Mouse (Mus musculus) lung, postnatal 25 days (tissue): ENCODE results near the gene Aif1l.
"Not testable (repeated sequence)": the region's sequence is repeated elsewhere in the genome, so short reads cannot be mapped to it uniquely, and the experiment has no call there.

ENCODE experiments used
- DNase-seq: peaks from one replicate; pipeline ENCODE4 v3.0.0; 2022; ENCODE audit warnings: low spot score

Gene Aif1l

DNA sequence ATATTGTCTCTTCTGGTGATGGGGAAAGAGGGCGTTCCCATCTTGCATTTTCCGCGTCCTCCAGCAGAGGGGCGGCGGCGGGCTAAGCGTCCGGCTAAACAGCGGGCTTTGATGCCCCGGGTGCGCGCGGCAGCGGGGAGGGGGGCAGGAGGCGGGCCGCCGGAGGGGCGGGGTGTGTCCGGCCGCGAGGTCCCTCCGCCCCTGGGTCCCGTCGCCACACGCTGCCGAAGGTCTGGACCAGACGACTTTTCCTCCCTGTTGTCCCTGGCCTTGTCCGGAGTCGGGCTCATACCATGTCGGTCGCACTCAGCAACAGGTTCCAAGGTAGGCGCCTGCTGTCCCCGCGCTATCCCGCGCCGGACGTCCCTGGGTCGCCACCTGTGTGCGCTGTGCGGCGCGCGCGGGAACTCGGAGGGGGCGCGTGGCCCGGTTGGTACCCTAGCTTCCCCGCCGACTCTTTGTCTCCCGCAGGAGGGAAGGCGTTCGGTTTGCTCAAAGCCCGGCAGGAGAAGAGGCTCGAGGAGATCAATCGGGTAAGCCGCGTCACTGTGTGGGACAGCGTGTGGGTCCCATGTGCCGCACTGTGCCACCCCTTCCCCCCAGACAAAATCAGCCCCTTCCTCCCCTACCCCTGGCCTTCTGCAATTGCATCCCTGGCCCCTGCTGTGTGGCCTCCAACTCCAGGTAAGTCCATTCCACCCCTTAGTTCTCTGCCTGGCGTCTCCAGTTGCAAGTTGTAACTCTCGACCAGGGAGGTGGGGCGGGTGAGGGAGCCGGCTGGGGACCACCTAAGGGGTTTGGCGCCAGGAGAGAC is at the start of gene Aif1l:
Gene Aif1l (plus strand): TSS at position 82 of the 814 bp plus-strand sequence.
- peak; percentile 45 for DNase-seq

DNA sequence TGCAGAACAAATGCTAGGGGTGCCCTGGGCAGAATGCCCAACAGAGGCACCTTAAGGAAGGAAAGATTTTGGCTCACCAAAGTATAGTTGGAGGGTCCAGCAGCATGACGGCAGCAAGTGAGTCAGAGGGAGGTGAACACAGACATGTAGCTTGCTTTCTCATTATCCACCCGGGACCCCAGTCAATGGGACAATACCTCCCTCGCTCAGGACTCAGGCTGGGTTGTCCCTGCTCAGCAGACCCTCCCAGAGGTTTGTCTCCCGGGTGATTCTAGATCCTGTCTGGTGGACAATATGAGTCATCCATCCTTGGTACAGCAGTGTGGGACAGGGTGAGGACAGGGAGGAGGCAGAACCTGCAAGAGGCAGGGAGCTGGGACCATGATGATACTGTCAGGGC is 49.0 kb upstream of the Aif1l start:
- DNase-seq, result no peak

DNA sequence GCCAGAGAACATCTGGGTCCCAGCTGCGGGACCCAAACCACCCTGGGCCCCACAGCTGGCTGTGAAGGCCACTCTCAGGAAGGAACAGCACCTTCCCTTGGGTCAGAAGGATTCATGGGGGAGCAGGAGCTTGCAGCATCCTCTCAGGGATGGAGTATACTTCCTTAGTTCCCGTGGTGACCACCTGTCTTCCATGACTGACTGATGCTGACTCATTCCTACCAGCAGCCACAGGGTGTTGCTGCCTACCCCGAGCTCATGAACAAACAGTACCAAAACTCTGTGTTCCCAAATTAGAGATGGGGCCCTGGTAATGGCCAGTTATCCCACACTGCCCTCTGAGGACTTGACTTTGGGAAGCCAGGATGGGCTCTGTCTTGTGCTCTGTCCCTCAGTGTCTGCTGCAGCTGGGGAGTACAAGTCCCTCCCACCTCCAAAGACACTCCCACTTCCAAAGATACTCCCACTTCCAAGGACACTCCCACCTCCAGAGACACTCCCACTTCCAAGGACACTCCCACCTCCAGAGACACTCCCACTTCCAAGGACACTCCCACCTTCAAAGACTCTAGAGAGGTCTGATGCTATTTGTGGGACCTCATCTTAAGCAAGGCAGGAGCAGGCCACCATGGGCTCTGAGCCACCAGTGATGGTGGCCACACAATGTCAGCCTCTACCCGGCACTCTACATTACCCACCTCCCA is 48.1 kb upstream of the Aif1l start:
- DNase-seq, result no peak

DNA sequence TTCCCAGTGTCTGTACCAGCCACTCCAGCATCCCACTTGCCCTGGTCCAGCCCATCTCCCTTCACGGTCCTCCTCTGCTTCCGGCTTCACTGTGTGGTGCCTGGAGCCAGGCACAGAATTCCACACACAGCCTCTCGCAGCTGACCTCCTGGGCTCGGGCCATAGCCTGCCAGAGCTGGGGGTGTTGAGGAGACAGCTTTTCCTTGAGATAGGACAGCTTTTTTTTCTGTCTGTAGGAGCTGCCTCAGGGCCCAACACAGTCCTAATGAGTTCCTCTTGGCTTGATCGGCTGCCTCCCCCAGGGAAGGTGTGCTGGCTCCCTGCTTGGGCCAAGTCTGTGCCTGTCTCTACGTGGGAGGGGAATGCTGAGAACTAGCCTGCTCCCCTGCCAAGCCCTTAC is 45.9 kb upstream of the Aif1l start:
- DNase-seq, result no peak

DNA sequence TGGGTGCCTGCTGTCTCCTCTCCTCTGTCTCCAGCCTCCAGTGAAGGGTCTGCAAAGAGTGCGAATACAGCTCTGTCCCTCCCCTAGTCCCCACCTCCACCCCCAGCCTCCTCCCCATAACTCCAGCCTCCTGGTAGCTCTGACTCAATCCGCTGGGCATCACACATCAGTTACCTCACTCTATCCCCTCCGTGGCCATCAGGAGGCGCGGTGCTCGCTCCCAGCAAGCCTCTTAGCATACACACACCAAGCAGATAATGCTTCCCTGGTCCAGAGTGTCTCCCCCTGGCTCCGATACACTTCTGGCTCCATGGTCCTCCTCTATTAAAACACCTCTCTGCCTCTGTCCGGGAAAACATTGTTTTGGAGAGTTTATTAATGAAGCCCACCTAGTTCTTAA is 45.3 kb upstream of the Aif1l start:
- DNase-seq, result no peak

DNA sequence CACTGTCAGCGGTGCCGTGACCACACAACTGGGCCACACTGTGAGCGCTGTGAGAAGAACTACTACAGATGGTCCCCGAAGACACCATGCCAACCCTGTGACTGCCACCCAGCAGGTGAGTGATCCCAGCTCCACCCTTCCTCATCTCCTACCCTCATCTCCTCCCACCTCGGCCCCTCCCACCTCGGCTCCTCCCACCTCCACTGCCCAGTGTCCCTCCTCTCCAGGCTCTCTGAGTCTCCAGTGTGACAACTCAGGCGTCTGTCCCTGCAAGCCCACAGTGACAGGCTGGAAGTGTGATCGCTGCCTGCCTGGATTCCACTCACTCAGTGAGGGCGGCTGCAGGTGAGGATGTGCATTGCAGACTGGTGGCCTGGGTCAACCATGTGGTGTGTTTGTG is 44.3 kb upstream of the Aif1l start:
- no peak for DNase-seq

DNA sequence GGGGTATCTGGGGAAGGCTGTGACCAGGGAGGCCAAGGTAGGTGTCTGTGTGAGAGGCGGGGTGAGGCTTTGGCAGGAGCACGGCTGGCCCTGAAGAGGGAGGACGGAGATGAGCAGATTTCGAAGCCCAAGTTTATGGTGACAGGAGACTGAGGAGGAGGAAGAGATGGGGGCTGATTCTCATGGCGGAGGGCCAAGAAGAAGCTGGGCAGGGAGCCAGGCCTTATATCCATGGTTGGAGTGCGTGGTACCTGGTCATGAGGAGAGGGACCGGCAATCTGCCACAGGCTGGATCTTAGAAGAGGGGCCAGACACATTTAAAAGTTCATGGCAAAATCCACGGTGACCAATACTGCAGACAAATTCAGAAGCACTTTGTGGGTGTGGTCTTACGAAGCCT is 43.5 kb upstream of the Aif1l start:
- DNase-seq, result no peak

DNA sequence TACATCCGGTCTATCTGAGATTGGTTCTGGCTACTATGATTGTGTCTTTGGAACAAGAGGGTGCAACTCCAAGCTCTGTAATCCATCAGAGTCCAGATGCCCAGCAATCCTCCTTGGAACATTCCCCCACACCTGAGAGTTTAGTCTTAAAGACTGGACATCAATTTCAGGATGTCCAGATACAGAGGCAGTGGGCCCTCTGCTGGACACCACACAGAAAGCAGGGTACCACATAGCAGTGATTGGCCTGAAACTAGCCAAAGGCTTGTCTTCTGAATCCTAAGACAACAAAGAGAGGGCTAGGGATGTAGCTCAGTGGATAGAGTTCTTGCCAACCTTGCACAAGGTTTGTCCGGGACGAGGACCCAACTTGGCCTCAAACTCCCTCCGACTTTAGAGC is 37.4 kb upstream of the Aif1l start:
- DNase-seq, result no peak

DNA sequence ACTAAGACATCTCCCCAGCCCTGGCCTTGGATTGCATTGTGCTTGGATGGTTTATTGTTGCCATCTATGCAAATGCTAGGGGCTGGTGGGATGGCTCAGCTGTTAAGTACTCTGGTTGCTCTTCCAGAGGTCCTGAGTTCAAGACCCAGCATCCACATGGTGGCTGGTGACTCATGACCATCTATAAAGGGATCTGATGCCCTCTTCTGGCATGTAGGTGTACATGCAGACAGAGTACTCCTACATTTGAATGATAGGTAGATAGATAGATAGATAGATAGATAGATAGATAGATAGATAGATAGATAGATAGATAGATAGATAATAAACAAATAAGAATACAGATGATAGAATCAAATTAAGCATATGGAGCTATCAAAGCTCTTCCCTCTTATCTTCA is 35.7 kb upstream of the Aif1l start:
- not testable (repeated sequence) for DNase-seq

DNA sequence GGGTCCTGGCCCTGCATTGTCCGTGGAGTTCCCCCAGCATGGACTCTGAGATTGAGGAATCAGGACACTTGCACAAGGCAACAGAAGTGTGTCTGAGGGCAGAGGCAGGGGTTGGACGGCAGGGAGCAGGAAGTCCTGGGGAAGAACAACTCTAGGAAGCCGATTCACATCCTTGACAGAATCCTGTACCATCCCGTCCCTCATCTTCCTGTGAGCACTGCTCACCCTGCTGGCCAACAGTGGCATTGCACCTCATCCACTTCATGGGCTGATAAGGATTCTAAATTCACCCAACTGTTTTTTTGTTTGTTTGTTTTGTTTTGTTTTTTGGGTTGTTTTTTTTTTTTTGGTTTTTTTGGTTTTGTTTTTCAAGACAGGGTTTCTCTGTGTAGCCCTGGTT is 34.8 kb upstream of the Aif1l start:
- DNase-seq, result peak; percentile 72

DNA sequence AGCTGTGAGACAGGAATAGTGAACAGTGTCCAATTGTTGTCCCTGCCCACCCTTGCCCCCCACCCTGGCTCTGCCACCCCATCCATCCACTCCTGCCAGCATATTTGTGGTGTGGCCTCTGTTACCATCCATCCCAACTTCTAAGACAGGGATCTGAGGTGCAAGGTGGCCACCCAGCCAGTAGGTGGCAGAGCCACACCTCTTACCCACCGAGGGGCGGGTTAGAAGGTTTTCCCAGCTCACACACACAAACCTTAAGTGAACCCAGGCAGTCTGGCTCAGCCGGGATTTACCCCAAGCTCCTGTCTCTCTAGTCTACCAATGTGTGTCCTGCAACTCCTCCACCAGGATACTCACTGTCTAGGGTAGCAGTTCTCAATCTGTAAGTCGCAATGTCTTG is 32.3 kb upstream of the Aif1l start:
- DNase-seq, result peak; percentile 26

DNA sequence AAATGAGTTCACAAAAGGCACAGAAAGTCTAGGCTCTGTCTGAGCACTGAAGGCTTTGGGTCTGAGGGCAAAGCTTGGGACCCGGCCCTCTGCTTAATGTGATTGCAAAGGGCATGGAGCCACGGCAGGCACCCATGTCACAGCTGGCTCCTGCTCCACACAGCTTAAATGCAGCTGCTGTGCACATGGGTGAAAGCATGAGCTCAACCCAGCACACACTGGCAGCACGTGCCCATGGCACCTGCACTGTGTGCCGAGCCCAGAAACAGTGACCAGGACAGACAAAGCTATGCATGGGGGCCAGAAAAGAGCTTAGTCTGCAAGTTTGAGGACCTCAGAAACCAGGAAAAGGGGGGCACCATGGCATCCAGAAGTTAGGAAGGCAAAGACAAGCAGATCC is 26.3 kb upstream of the Aif1l start:
- DNase-seq, result no peak

DNA sequence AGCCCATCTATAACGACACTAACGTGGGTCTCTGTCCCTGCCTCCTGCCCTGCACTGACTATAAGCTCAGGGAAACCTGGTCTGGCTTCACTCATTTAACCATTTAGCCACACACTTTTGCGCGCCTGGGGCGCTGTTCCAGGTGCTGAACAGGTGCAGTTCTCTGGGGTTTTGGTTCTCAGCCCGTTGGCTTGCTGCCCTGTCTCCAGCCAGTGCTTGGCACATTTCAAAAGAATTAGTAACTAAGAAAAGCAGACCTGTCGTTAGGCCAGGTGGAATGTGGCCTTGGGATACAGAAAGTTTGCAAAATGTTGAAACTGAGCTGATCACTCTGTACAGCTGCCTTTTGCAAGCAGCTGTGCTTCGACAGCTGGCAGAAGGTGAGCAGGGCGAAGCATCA is 25.1 kb upstream of the Aif1l start:
- peak; percentile 18 for DNase-seq

DNA sequence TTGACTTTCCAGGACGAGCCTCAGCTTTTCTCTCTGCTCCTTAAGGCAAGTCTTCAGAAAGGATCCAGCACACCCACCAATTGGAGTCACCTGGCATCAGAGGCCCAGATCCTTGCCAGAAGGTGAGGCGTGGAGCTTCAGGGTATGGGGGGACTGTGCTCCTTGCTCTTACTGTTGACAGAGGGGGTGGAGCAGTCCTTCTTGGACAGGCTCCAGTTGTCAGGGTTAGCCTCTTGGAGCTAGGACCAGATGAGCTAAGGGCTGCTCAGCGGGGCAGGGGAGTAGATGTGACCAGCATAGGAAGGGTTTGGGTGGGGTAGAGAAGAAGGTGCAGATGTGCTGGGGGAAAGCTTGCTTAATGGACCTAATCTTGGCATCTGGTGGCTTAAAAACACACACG is 24.0 kb upstream of the Aif1l start:
- DNase-seq, result no peak

DNA sequence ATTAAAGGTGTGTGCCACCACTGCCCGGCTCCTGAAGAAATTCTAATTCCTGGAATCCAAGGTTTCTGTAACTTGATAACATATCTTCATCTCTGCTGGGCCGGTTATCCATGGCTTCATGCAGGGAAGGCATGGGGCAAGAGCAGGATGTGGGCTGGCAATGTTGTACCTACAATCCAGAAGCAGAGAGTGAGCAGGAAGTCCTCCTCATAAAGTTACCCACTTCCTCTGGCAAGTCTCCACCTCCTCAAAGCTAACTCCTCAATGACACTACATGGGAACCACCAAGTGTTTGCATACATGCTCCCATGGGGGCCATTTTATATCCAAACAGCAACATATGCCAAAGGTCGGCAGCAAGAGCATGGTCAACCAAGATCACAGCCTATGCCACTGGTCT is 20.3 kb upstream of the Aif1l start:
- no peak for DNase-seq

DNA sequence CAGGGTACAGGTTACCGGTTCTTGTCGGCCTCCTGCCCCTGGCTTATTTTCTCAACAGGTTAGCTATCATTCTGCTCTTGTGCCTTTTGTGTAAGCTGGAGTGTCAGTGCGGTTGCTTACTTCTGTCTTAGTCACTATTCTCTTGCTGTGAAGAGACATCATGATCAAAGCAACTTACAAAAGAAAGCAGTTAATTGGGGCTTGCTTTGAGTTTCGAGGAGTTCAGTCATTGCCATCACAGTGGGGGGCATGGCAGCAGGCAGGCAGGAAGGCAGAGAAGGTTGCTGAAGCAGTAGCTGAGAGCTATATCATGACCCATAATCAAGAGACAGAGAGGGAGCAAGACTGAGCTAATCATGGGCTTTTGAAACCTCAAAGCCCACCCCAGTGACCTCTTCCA is 15.4 kb upstream of the Aif1l start:
- no peak for DNase-seq

DNA sequence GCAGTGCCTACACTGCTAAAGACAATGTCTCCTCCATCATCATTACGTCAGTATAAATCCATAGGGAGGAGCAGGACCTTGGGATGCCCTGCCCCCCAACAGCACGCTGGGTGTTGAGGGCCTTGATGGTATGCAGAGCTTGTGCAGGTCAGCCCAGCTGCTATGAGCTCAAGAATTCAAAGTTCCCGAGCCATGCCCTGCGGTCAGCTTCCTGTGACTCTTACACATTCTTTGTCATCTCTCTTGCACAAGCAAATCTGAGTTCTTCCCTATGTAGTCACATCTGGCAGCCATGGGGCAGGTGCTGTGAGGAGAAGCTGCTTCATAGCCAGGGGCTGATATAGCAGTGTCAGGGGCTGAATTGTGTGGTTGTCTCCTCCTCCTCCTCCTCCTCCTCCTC is 14.9 kb upstream of the Aif1l start:
- no peak for DNase-seq

DNA sequence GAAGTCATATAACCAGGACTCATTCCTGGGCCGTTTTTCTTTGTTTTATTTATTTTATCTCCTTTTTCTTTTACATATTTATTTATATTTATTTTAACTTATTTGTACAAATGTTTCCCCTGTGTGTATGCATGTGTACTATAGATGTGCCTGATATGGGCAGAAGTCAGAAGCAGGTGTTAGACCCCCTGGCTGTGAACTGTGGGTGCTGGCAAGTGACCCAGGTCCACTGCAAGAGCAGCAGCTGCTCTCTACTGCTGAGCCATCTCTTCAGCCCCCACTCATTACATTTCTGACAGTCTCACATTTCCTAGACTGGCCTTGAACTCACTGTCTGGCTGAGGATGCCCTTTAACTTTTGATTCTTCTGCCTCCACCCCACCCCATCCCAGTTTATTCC is 11.6 kb upstream of the Aif1l start:
- no peak for DNase-seq

DNA sequence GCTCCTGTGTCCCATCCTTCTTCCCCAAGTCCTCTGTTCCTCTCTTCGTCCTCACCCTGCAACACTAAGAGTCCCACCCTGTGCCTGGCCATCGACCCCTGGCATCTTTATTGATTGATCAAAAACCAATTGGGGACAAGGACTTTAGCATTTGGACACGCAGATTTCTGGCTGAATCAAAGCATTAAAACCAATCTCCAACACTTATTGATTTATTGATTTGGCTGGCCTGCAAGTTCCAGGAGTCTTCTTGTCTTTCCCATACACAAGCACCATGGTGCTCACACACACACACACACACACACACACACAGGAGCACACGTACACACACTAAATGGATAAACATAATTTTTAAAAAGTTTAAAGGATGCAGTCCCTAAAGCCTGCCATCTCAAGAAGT is 6.9 kb upstream of the Aif1l start:
- no peak for DNase-seq

DNA sequence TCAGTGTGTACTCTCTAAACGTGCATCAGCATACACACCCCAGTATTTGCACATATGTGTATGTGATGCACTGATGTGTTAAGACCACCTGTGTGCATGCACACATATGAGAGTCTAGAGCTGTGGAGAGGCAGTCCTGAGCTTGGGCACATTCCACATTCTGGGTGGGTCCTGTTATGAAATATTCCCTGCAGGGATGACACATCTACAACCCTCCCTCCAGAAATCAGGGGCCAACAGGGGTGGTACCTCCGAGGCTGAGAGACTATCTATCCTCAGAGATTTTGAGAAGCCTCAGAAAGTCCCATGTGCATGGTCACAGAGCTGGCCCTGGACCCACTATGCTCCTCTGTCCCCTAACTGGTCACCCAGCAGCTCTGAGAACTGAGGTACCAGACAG is 4.4 kb upstream of the Aif1l start:
- DNase-seq, result no peak

DNA sequence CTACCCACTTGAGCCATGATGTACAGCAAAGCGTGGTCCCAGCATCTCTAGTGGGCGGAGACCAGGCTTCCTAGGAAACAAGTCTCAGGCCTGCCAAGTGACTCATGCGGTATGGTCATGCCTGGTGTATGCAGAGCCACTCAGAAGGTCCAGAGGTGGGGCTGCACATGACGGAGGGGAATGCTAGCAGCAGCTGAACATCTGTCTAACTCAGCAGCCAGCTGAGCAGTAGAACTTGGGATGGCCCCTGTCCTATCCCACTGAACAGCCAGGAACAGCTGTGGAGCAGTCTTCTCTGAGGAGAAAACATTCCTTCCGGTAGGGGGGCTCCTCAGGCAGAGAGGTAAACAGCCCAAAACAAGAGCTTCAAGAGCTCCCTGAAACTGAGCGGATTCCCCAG is 1.5 kb upstream of the Aif1l start:
- no peak for DNase-seq

DNA sequence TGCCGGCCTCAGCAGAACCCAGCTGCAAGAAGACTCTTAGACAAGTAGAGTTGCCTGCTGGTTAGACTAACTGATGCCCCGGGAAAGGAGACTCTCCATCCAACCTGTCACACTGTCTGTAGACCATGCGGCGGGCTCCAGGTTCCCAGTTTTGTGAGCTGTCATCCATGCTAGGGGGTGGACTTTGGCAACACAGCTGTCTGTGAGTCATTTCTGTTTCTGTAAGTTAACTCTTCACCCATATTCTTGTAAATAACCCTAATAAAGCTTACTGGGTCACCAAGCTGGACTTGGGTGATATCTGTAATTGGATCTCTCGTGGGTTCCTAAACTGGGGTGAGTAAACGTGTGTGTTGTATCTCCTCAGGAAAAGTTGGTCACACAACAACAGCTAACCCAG is 1.1 kb upstream of the Aif1l start:
- DNase-seq, result no peak

DNA sequence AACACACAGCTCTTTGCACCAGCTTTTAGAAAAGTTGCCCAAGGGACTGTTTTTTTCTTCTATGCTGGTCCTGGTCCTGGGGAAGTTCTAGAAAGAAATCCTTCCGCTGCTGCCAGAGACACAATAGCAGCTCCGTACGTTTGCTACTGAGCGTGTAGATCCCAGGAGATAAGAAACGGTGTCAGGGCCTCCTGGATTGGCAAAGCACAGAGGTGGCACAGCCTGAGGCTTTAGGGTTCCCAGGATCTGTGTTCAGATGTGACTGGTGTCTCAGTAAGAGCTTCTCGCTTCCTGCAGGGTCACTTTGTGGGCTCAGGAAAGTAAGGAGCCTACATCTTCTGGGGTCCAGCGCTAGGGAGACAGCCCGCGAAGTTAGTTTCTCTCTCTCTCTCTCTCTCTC is 1.0 kb downstream of the Aif1l start:
- no peak for DNase-seq

DNA sequence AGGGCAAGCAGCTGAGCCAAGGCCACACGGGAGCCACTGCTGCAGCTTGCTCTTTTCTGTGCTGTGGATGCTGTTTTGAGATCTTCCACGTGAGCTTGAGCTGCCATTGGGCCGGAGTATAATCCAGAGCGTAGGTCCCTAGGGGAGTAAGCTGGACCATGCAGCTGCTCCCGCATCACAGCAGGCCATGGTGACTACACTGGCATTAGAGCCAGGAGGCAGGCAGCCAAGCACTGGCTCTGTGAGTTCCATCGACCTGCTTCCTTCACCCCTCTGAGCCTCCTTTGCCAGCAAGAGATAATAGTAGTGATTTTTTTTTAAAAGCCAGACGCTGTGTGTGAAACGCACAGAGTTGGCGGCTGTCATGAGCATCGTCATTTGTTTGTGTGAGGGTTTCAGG is 2.3 kb downstream of the Aif1l start:
- no peak for DNase-seq
